Mouse (Mus musculus) heart, adult 10 weeks (tissue): ENCODE measurements around the gene Scn2a. TPM values are rescaled to one million over a fixed set of nuclear protein-coding genes. Genes with fewer than 3 reads are reported as not detected.

Source experiments
- polyA plus RNA-seq: library from polyadenylated mRNA; stranded (reverse); fragments of 350-450 nt; fragmentation: Illumina TruSeq; extraction: RNeasy Lipid Tissue Mini Kit (QIAGEN cat#74804); gene quantifications from one replicate; pipeline ENCODE4 v1.2.3, GENCODE M21; 2014; ENCODE audit warnings: low read depth, low replicate concordance

Scn2a gene
- polyA plus RNA-seq: 0.10 TPM

GRCm38 (mm10) chr2:65620556-65621166 lies at the start of gene Scn2a:
Gene Scn2a, plus strand, starts transcription at chr2:65620771.

Other genes starting within 250 kb of the Scn2a start
- 0.63 TPM for gene Scn3a, start 53.1 kb upstream of the Scn2a start, polyA plus RNA-seq
- gene Csrnp3, start 225.0 kb downstream of the Scn2a start, polyA plus RNA-seq: 0.24 TPM